8 mouse cellular contexts compared by ENCODE assay signal in genomic region chr11:23667128-23667527, GRCm38 (mm10). TPM values are rescaled to one million over a fixed set of nuclear protein-coding genes. Genes with fewer than 3 reads are reported as not detected.
A peak's percentile ranks its signal among the peaks of the same experiment; 100 is the strongest.
DNase-seq lines count a peak whose midpoint lies in the region; ATAC-seq and TF ChIP-seq lines count a peak whose summit lies in the region.

No protein-coding gene starts in this region.

- no peaks in the 10 kb centered on the region for H3K9me3 ChIP-seq in embryonic facial prominence, embryonic 12.5 days
- no peaks in the 10 kb centered on the region for H3K9me3 ChIP-seq in kidney, postnatal 0 days (replicated peaks; ENCODE audit: low read length)
- H3K9me3 ChIP-seq in midbrain, postnatal 0 days (ENCODE audit: low read length): no peaks in the 10 kb centered on the region

- peaks cover 2% of the 10 kb centered on the region; the same call in 1 of the 2 replicates for H3K36me3 ChIP-seq in heart, adult 2 months (ENCODE audit: control insufficient read depth, insufficient read depth, low read length)
- H3K36me3 ChIP-seq in embryonic facial prominence, embryonic 12.5 days: no peaks in the 10 kb centered on the region
- H3K36me3 ChIP-seq in kidney, postnatal 0 days (ENCODE audit: insufficient read depth, low read length): peaks cover 3% of the 10 kb centered on the region; the same call in 1 of the 2 replicates
- no peaks in the 10 kb centered on the region; the same call in 1 of the 2 replicates for H3K36me3 ChIP-seq in midbrain, postnatal 0 days (ENCODE audit: insufficient read depth, low read length)

- H3K9ac ChIP-seq in heart, adult 2 months (ENCODE audit: low read depth, low read length): no peak overlapping the region
- H3K9ac ChIP-seq in embryonic facial prominence, embryonic 12.5 days: no peak overlapping the region
- H3K9ac ChIP-seq in kidney, postnatal 0 days (ENCODE audit: low read depth, low read length): no peak overlapping the region
- 0 out of 2 replicates have a peak overlapping the region, but pooled peaks have one; percentile 64 for H3K9ac ChIP-seq in midbrain, postnatal 0 days (replicated peaks; ENCODE audit: low read length, poor library complexity, severe bottlenecking)

- peaks cover 2% of the 10 kb centered on the region for H3K4me1 ChIP-seq in heart, adult 2 months (ENCODE audit: control insufficient read depth, insufficient read depth, low read length)
- H3K4me1 ChIP-seq in embryonic facial prominence, embryonic 12.5 days: 0 out of 2 replicates have a peak, but pooled peaks cover 7% of the 10 kb centered on the region
- H3K4me1 ChIP-seq in kidney, postnatal 0 days (replicated peaks; ENCODE audit: insufficient read depth, low read length): 0 out of 2 replicates have a peak, but pooled peaks cover 5% of the 10 kb centered on the region
- peaks cover 4% of the 10 kb centered on the region for H3K4me1 ChIP-seq in midbrain, postnatal 0 days (ENCODE audit: insufficient read depth, low read length)

- TF ChIP-seq POLR2A in heart, adult 2 months (IDR thresholded peaks at IDR 0.05; ENCODE audit: insufficient read depth, low read depth, low read length): no peak

- H3K4me3 ChIP-seq in heart, adult 2 months: peak overlapping the region; percentile 96
- H3K4me3 ChIP-seq in embryonic facial prominence, embryonic 12.5 days: peak overlapping the region; percentile 96
- peak overlapping the region; percentile 92 for H3K4me3 ChIP-seq in kidney, postnatal 0 days (replicated peaks; ENCODE audit: low read depth, low read length)
- H3K4me3 ChIP-seq in midbrain, postnatal 0 days (ENCODE audit: low read depth, low read length): peak overlapping the region; percentile 76

- no peaks in the 10 kb centered on the region for H3K27me3 ChIP-seq in heart, adult 2 months (ENCODE audit: control insufficient read depth, insufficient read depth, low read length)
- H3K27me3 ChIP-seq in embryonic facial prominence, embryonic 12.5 days: no peaks in the 10 kb centered on the region
- H3K27me3 ChIP-seq in kidney, postnatal 0 days (ENCODE audit: insufficient read depth, low read length): no peaks in the 10 kb centered on the region
- H3K27me3 ChIP-seq in midbrain, postnatal 0 days (ENCODE audit: insufficient read depth, low read length): no peaks in the 10 kb centered on the region

- ATAC-seq in embryonic facial prominence, embryonic 12.5 days (ENCODE audit: insufficient number of reproducible peaks, insufficient read depth, low FRiP score, low TSS enrichment): no peak
- no peak for ATAC-seq in kidney, postnatal 0 days (replicated peaks; ENCODE audit: low FRiP score, low read depth)
- no peak for ATAC-seq in midbrain, postnatal 0 days (ENCODE audit: low FRiP score)

- DNase-seq in heart, adult 2 months: no peak
- no peak for DNase-seq in heart, postnatal 14 days
- DNase-seq in CD4-positive helper T cell, adult 2 months (ENCODE audit: low read depth, low spot score): peak; percentile 20
- peak; percentile 19 for DNase-seq in kidney, postnatal 0 days (ENCODE audit: low spot score)
- peak; percentile 36 for DNase-seq in midbrain, postnatal 0 days (ENCODE audit: low spot score)
- no peak for DNase-seq in yolk sac, embryonic 10.5 days (ENCODE audit: low spot score)
- no peak for DNase-seq in right cerebral cortex, adult 18-20 months

- no peak overlapping the region; the same call in 1 of the 2 replicates for H3K27ac ChIP-seq in heart, adult 2 months
- H3K27ac ChIP-seq in embryonic facial prominence, embryonic 12.5 days: no peak overlapping the region
- H3K27ac ChIP-seq in kidney, postnatal 0 days: no peak overlapping the region
- H3K27ac ChIP-seq in midbrain, postnatal 0 days (ENCODE audit: low read depth, low read length): no peak overlapping the region

- H3K4me2 ChIP-seq in embryonic facial prominence, embryonic 12.5 days (replicated peaks): peak overlapping the region; percentile 52
- peak overlapping the region; percentile 58 for H3K4me2 ChIP-seq in kidney, postnatal 0 days (ENCODE audit: low read length)
- peak overlapping the region; percentile 77 for H3K4me2 ChIP-seq in midbrain, postnatal 0 days (ENCODE audit: low read depth, low read length, poor library complexity, severe bottlenecking)

- TF ChIP-seq EP300 in heart, adult 2 months (IDR thresholded peaks at IDR 0.05; ENCODE audit: insufficient read depth, low read depth, low read length): no peak

- intact Hi-C loops in heart, adult 2 months (cut with DNase I): loop anchor here (10.0 kb wide), 1 partner anchor 172 kb away; the partner anchor contains the start of gene Ahsa2
- intact Hi-C loops in heart, postnatal 14 days (cut with DNase I): loop anchor here (5.0 kb wide), 1 partner anchor 105 kb away; the partner anchor contains the start of gene Rel

- 19% methylated on average over 3 of the region's 3 CpGs for WGBS in heart, adult 2 months
- 61% methylated on average over 3 of the region's 3 CpGs for WGBS in embryonic facial prominence, embryonic 12.5 days
- WGBS in kidney, postnatal 0 days: 23% methylated on average over 3 of the region's 3 CpGs
- 28% methylated on average over 3 of the region's 3 CpGs for WGBS in midbrain, postnatal 0 days

- no peak for TF ChIP-seq CTCF in heart, adult 2 months (IDR thresholded peaks at IDR 0.05)
- TF ChIP-seq CTCF in kidney, postnatal 0 days (IDR thresholded peaks at IDR 0.05; ENCODE audit: low read depth): no peak
- TF ChIP-seq CTCF in midbrain, postnatal 0 days (IDR thresholded peaks at IDR 0.05): no peak

- H3K79me2 ChIP-seq in heart, adult 2 months (replicated peaks; ENCODE audit: control insufficient read depth, insufficient read depth, low read length): peaks cover 5% of the 10 kb centered on the region

RNA-seq across cellular contexts. Expression of gene Pex13, which starts 1.4 kb away (rescaled TPM):
- 10 to 100 TPM; 29.0 to 29.2 TPM for total RNA-seq in heart, adult 2 months (2021)
- 8.2 and 14.4 TPM in 2 replicates for polyA plus RNA-seq in heart, adult 2 months (2012; rRNA removed)
- total RNA-seq in heart, postnatal 14 days (2021): 10 to 100 TPM; 22.0 to 26.9 TPM
- 38.4 and 40.0 TPM in 2 replicates for polyA plus RNA-seq in embryonic facial prominence, embryonic 12.5 days (2016; fragmentation: Nextera tagmentation; extraction: Ambion mirVana)
- polyA plus RNA-seq in kidney, postnatal 0 days (2015; fragmentation: Nextera tagmentation; extraction: Ambion mirVana): 32.4 and 32.9 TPM in 2 replicates
- total RNA-seq in midbrain, postnatal 0 days (2014; rRNA removed): 17.9 and 24.6 TPM in 2 replicates
- 23.6 and 24.8 TPM in 2 replicates for polyA plus RNA-seq in midbrain, postnatal 0 days (2015; fragmentation: Nextera tagmentation; extraction: Ambion mirVana)

RNA-seq across cellular contexts. Expression of gene Pus10, which starts 1.7 kb away (rescaled TPM):
- 10 to 100 TPM in 1 of 2 experiments, 1 to 10 TPM in 1; 8.8 to 11.0 TPM for total RNA-seq in heart, adult 2 months (2021)
- 3.1 and 3.3 TPM in 2 replicates for polyA plus RNA-seq in heart, adult 2 months (2012; rRNA removed)
- 10 to 100 TPM in 1 of 2 experiments, 1 to 10 TPM in 1; 9.8 to 11.2 TPM for total RNA-seq in heart, postnatal 14 days (2021)
- 28.6 and 30.4 TPM in 2 replicates for polyA plus RNA-seq in embryonic facial prominence, embryonic 12.5 days (2016; fragmentation: Nextera tagmentation; extraction: Ambion mirVana)
- polyA plus RNA-seq in kidney, postnatal 0 days (2015; fragmentation: Nextera tagmentation; extraction: Ambion mirVana): 19.3 and 20.2 TPM in 2 replicates
- 11.2 and 13.6 TPM in 2 replicates for total RNA-seq in midbrain, postnatal 0 days (2014; rRNA removed)
- polyA plus RNA-seq in midbrain, postnatal 0 days (2015; fragmentation: Nextera tagmentation; extraction: Ambion mirVana): 7.7 and 9.5 TPM in 2 replicates

RNA-seq across cellular contexts. Expression of gene 0610010F05Rik, which starts 33.7 kb away (rescaled TPM):
- total RNA-seq in heart, adult 2 months (2021): 10 to 100 TPM in 1 of 2 experiments, 1 to 10 TPM in 1; 9.0 to 11.4 TPM
- 1.1 and 3.3 TPM in 2 replicates for polyA plus RNA-seq in heart, adult 2 months (2012; rRNA removed)
- total RNA-seq in heart, postnatal 14 days (2021): 10 to 100 TPM; 10.7 to 10.8 TPM
- polyA plus RNA-seq in embryonic facial prominence, embryonic 12.5 days (2016; fragmentation: Nextera tagmentation; extraction: Ambion mirVana): 33.4 and 37.1 TPM in 2 replicates
- 22.5 and 23.7 TPM in 2 replicates for polyA plus RNA-seq in kidney, postnatal 0 days (2015; fragmentation: Nextera tagmentation; extraction: Ambion mirVana)
- 71.8 and 108 TPM in 2 replicates for total RNA-seq in midbrain, postnatal 0 days (2014; rRNA removed)
- polyA plus RNA-seq in midbrain, postnatal 0 days (2015; fragmentation: Nextera tagmentation; extraction: Ambion mirVana): 125 and 130 TPM in 2 replicates

Comparison
In these comparisons a context has a peak if more than half of its experiments do, and no peak if none do; other contexts are left out.
1. DNase-seq: peak in CD4-positive helper T cell, adult 2 months (single experiment), kidney, postnatal 0 days (single experiment) and midbrain, postnatal 0 days (single experiment); none in heart, adult 2 months (0 of 2), heart, postnatal 14 days (0 of 2), yolk sac, embryonic 10.5 days (single experiment) and right cerebral cortex, adult 18-20 months (single experiment).
2. Peak in every context shown above with its lines, with median percentiles within 50 percentile points of each other: H3K4me3 ChIP-seq and H3K4me2 ChIP-seq.